Mouse (Mus musculus): Measurements from ENCODE around the gene Sfxn5. TPM values are rescaled to one million over a fixed set of nuclear protein-coding genes. Genes with fewer than 3 reads are reported as not detected.

Sfxn5 gene
- polyA plus RNA-seq, 1 experiment from 2014 or later = 22.7 TPM

GRCm38 (mm10) chr6:85191751-85192440 is 141.3 kb downstream of the Sfxn5 start:
- H3K4me2 ChIP-seq = peak overlapping the region; percentile 65
- no peaks in the 10 kb centered on the region for H3K9me3 ChIP-seq (replicated peaks)
- peak overlapping the region; percentile 38; the same call in 1 of the 2 replicates for H3K27ac ChIP-seq
- ATAC-seq = no peak
- peaks cover 80% of the 10 kb centered on the region for H3K4me1 ChIP-seq
- peaks cover 74% of the 10 kb centered on the region for H3K27me3 ChIP-seq
- peak overlapping the region; percentile 96 for H3K9ac ChIP-seq
- peaks cover 8% of the 10 kb centered on the region for H3K36me3 ChIP-seq (ENCODE audit: poor library complexity, severe bottlenecking)
- H3K4me3 ChIP-seq = peak overlapping the region; percentile 77
- WGBS = 17% methylated on average over 9 of the region's 9 CpGs

- H3K9me3 ChIP-seq (replicated peaks) = no peaks in the 10 kb centered on the region
- 1% methylated on average over 13 of the region's 13 CpGs for WGBS
- peak overlapping the region; percentile 96 for H3K9ac ChIP-seq
- peaks cover 77% of the 10 kb centered on the region for H3K27me3 ChIP-seq
- peak overlapping the region; percentile 65 for H3K4me2 ChIP-seq
- H3K4me3 ChIP-seq = peak overlapping the region; percentile 77
- peak overlapping the region; percentile 93 for H3K27ac ChIP-seq
- H3K4me1 ChIP-seq = peaks cover 84% of the 10 kb centered on the region
- no peak for ATAC-seq
- peaks cover 4% of the 10 kb centered on the region; the same call in 1 of the 2 replicates for H3K36me3 ChIP-seq (ENCODE audit: poor library complexity, severe bottlenecking)
Observed at GRCm38 (mm10) chr6:85190671-85191070, 142.6 kb downstream of the Sfxn5 start.

- peaks cover 86% of the 10 kb centered on the region for H3K4me1 ChIP-seq
- WGBS = under 1% methylated on average over 52 of the region's 52 CpGs
- H3K27me3 ChIP-seq = peaks cover 79% of the 10 kb centered on the region
- no peak for ATAC-seq
- peak overlapping the region; percentile 96 for H3K9ac ChIP-seq
- H3K4me2 ChIP-seq = peak overlapping the region; percentile 65
- peak overlapping the region; percentile 77 for H3K4me3 ChIP-seq
- no peaks in the 10 kb centered on the region for H3K9me3 ChIP-seq (replicated peaks)
- H3K27ac ChIP-seq = peak overlapping the region; percentile 93
- H3K36me3 ChIP-seq (ENCODE audit: poor library complexity, severe bottlenecking) = peaks cover 4% of the 10 kb centered on the region; the same call in 1 of the 2 replicates
Observed at GRCm38 (mm10) chr6:85189911-85190591, 143.2 kb downstream of the Sfxn5 start.

- Histone ChIP-seq H3K4me2 (peak overlapping the region; percentile 65), H3K4me3 (peak overlapping the region; percentile 77), H3K4me1 (peaks cover 79% of the 10 kb centered on the region), H3K36me3 (ENCODE audit: poor library complexity, severe bottlenecking) (peaks cover 1% of the 10 kb centered on the region; the same call in 1 of the 2 replicates), H3K27ac (peak overlapping the region; percentile 93), H3K27me3 (peaks cover 76% of the 10 kb centered on the region), H3K9me3 (replicated peaks) (no peaks in the 10 kb centered on the region), H3K9ac (peak overlapping the region; percentile 96)
- 2% methylated on average over 14 of the region's 14 CpGs for WGBS
- ATAC-seq = no peak
Observed at GRCm38 (mm10) chr6:85189361-85189760, 143.9 kb downstream of the Sfxn5 start.

- H3K4me1 ChIP-seq = peaks cover 70% of the 10 kb centered on the region
- no peaks in the 10 kb centered on the region for H3K36me3 ChIP-seq (ENCODE audit: poor library complexity, severe bottlenecking)
- H3K9ac ChIP-seq = peak overlapping the region; percentile 96
- peak overlapping the region; percentile 77 for H3K4me3 ChIP-seq
- H3K27me3 ChIP-seq = peaks cover 73% of the 10 kb centered on the region
- H3K9me3 ChIP-seq (replicated peaks) = no peaks in the 10 kb centered on the region
- WGBS = under 1% methylated on average over 39 of the region's 39 CpGs
- H3K27ac ChIP-seq = peak overlapping the region; percentile 93
- H3K4me2 ChIP-seq = peak overlapping the region; percentile 65
- no peak for ATAC-seq
Observed at GRCm38 (mm10) chr6:85188256-85189110, 144.7 kb downstream of the Sfxn5 start.

- under 1% methylated on average over 80 of the region's 81 CpGs for WGBS
- Histone ChIP-seq H3K9ac (peak within 1 kb of the TSS; percentile 96), H3K27ac (peak within 1 kb of the TSS; percentile 93), H3K4me3 (peak within 1 kb of the TSS; percentile 77), H3K36me3 (ENCODE audit: poor library complexity, severe bottlenecking) (no peaks in the 10 kb centered on the region), H3K9me3 (replicated peaks) (no peaks in the 10 kb centered on the region), H3K27me3 (peaks cover 64% of the 10 kb centered on the region), H3K4me2 (peak within 1 kb of the TSS; percentile 65), H3K4me1 (peaks cover 61% of the 10 kb centered on the region)
- ATAC-seq = peak; percentile 87
Observed at GRCm38 (mm10) chr6:85187340-85188211, 145.6 kb downstream of the Sfxn5 start, which contains the start of gene Emx1. Gene Emx1, plus strand, starts transcription at chr6:85187438.

GRCm38 (mm10) chr6:85186744-85187059 is 146.5 kb downstream of the Sfxn5 start:
- Histone ChIP-seq H3K9me3 (replicated peaks) (no peaks in the 10 kb centered on the region), H3K9ac (peak overlapping the region; percentile 50; the same call in 1 of the 2 replicates), H3K4me3 (peak overlapping the region; percentile 77), H3K27ac (peak overlapping the region; percentile 93), H3K36me3 (ENCODE audit: poor library complexity, severe bottlenecking) (no peaks in the 10 kb centered on the region), H3K4me1 (peaks cover 53% of the 10 kb centered on the region), H3K27me3 (peaks cover 55% of the 10 kb centered on the region), H3K4me2 (peak overlapping the region; percentile 65)
- 3% methylated on average over 15 of the region's 15 CpGs for WGBS
- no peak for ATAC-seq

- ATAC-seq = 0 out of 2 replicates have a peak, but pooled peaks have one; percentile 25
- Histone ChIP-seq H3K4me1 (peaks cover 48% of the 10 kb centered on the region), H3K4me2 (peak overlapping the region; percentile 65), H3K9me3 (replicated peaks) (no peaks in the 10 kb centered on the region), H3K27me3 (peaks cover 50% of the 10 kb centered on the region), H3K27ac (peak overlapping the region; percentile 93), H3K36me3 (ENCODE audit: poor library complexity, severe bottlenecking) (no peaks in the 10 kb centered on the region), H3K4me3 (peak overlapping the region; percentile 77), H3K9ac (peak overlapping the region; percentile 60)
- 3% methylated on average over 33 of the region's 33 CpGs for WGBS
Observed at GRCm38 (mm10) chr6:85186033-85186743, 147.0 kb downstream of the Sfxn5 start.

GRCm38 (mm10) chr6:85183951-85184350 is 149.3 kb downstream of the Sfxn5 start:
- H3K4me2 ChIP-seq = no peak overlapping the region
- peaks cover 36% of the 10 kb centered on the region for H3K27me3 ChIP-seq
- peaks cover 35% of the 10 kb centered on the region for H3K4me1 ChIP-seq
- no peak overlapping the region for H3K27ac ChIP-seq
- H3K4me3 ChIP-seq = no peak overlapping the region
- WGBS = 67% methylated on average over 3 of the region's 3 CpGs
- ATAC-seq = no peak
- H3K9ac ChIP-seq = no peak overlapping the region
- H3K9me3 ChIP-seq (replicated peaks) = no peaks in the 10 kb centered on the region
- H3K36me3 ChIP-seq (ENCODE audit: poor library complexity, severe bottlenecking) = no peaks in the 10 kb centered on the region

- no peaks in the 10 kb centered on the region for H3K9me3 ChIP-seq (replicated peaks)
- H3K4me2 ChIP-seq = no peak overlapping the region
- no peak overlapping the region for H3K27ac ChIP-seq
- peaks cover 10% of the 10 kb centered on the region for H3K27me3 ChIP-seq
- no peak overlapping the region for H3K9ac ChIP-seq
- ATAC-seq = no peak
- H3K4me3 ChIP-seq = no peak overlapping the region
- no peaks in the 10 kb centered on the region for H3K4me1 ChIP-seq
- no peaks in the 10 kb centered on the region for H3K36me3 ChIP-seq (ENCODE audit: poor library complexity, severe bottlenecking)
- WGBS = 66% methylated on average over 2 of the region's 2 CpGs
Observed at GRCm38 (mm10) chr6:85180036-85180435, 153.2 kb downstream of the Sfxn5 start.
